Mouse (Mus musculus): ENCODE measurements around the gene Ap5b1. TPM values are rescaled to one million over a fixed set of nuclear protein-coding genes. Genes with fewer than 3 reads are reported as not detected.

Gene Ap5b1
- total RNA-seq, 2 experiments from 2014 or later = 1.4 to 1.5 TPM

GRCm38 (mm10) chr19:5567180-5567533 is 668 bp upstream of the Ap5b1 start:
- DNase-seq = no peak

GRCm38 (mm10) chr19:5568470-5569140 is 780 bp downstream of the Ap5b1 start:
- peak; percentile 68 for DNase-seq

- no peak for DNase-seq
Measured at GRCm38 (mm10) chr19:5569521-5569920, 1.7 kb downstream of the Ap5b1 start.

- no peak for DNase-seq
Measured at GRCm38 (mm10) chr19:5570353-5571246, 2.8 kb downstream of the Ap5b1 start.

GRCm38 (mm10) chr19:5571831-5572230 is 4.0 kb downstream of the Ap5b1 start:
- DNase-seq = no peak

- DNase-seq = no peak
Measured at GRCm38 (mm10) chr19:5572331-5573125, 4.7 kb downstream of the Ap5b1 start.

GRCm38 (mm10) chr19:5575336-5575735 is 7.5 kb downstream of the Ap5b1 start:
- DNase-seq = no peak

GRCm38 (mm10) chr19:5579971-5580370 is 12.1 kb downstream of the Ap5b1 start:
- DNase-seq = no peak

GRCm38 (mm10) chr19:5580776-5581175 is 13.0 kb downstream of the Ap5b1 start:
- DNase-seq = no peak

GRCm38 (mm10) chr19:5581995-5582394 is 14.2 kb downstream of the Ap5b1 start:
- DNase-seq = no peak

- no peak for DNase-seq
Measured at GRCm38 (mm10) chr19:5589159-5589558, 21.3 kb downstream of the Ap5b1 start.

GRCm38 (mm10) chr19:5591888-5592287 is 24.1 kb downstream of the Ap5b1 start:
- DNase-seq = no peak

GRCm38 (mm10) chr19:5599224-5599623 is 31.4 kb downstream of the Ap5b1 start:
- DNase-seq = no peak

GRCm38 (mm10) chr19:5601752-5602541 is 34.1 kb downstream of the Ap5b1 start, which contains the start of gene Rnaseh2c:
Gene Rnaseh2c, plus strand, starts transcription at chr19:5601873.
- peak; percentile 64 for DNase-seq

- no peak for DNase-seq
Measured at GRCm38 (mm10) chr19:5603664-5604063, 35.8 kb downstream of the Ap5b1 start.

- no peak for DNase-seq
Measured at GRCm38 (mm10) chr19:5605126-5605525, 37.3 kb downstream of the Ap5b1 start.

GRCm38 (mm10) chr19:5606196-5606595 is 38.4 kb downstream of the Ap5b1 start:
- DNase-seq = no peak

- no peak for DNase-seq
Measured at GRCm38 (mm10) chr19:5607705-5608410, 40.0 kb downstream of the Ap5b1 start.

- DNase-seq = no peak
Measured at GRCm38 (mm10) chr19:5608707-5609106, 40.9 kb downstream of the Ap5b1 start.

- DNase-seq = no peak
Measured at GRCm38 (mm10) chr19:5609171-5609546, 41.3 kb downstream of the Ap5b1 start.
